Mouse (Mus musculus): ENCODE data around the gene Sprr2a1.
"Not testable (repeated sequence)": the region's sequence is repeated elsewhere in the genome, so short reads cannot be mapped to it uniquely, and the experiment has no call there.

GRCm38 (mm10) chr3:92253860-92254259 lies 38.3 kb downstream of the Sprr2a1 start:
- not testable (repeated sequence) for TF ChIP-seq CTCF (IDR thresholded peaks at IDR 0.05); EP300 (IDR thresholded peaks at IDR 0.05; ENCODE audit: insufficient read depth, low read depth, low read length); POLR2A (IDR thresholded peaks at IDR 0.05; ENCODE audit: insufficient read depth, low read depth, low read length)

Measured in heart, adult 2 months (tissue).